In the genomic region with DNA sequence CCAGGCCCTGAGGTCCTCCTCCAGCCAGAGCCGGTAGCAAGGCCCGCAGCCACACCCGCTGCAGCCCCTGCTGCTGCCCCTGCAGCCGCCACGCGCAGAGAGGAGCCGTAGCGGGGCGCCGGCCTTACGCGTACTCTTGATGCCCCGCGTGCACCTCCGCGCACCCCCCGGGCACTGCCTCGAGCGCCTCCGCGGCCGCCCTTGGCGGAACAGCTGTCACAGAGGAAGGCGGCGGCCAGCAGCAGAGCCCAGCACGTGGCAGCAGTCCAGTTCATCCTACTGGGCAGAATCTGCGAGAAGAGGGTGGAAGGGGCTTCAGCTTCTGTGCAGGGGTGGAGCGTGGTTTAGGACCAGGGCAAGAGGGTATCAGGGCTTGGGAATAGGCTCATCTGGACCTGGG, we compare ENCODE assay signal across 9 mouse cellular contexts. TPM values are rescaled to one million over a fixed set of nuclear protein-coding genes. Genes with fewer than 3 reads are reported as not detected.
DNase-seq lines count a peak whose midpoint lies in the region; ATAC-seq and TF ChIP-seq lines count a peak whose summit lies in the region.
"Had no signal": no experiment of that assay in that cellular context is flagged by ENCODE, and none has a peak within 500 bp of the region (broad histone marks: within the 10 kb centered on the region; RNA-seq: fewer than 3 reads in every experiment).

No protein-coding gene starts in this region.

- H3K4me2 ChIP-seq in heart, embryonic 11.5 days = peak overlapping the region; percentile 59
- H3K4me2 ChIP-seq in heart, postnatal 0 days (ENCODE audit: low read depth, low read length) = peak overlapping the region; percentile 40
- H3K4me2 ChIP-seq in limb, embryonic 14.5 days (replicated peaks; ENCODE audit: low read depth, low read length, severe bottlenecking) = peak overlapping the region; percentile 46

- no peak for ATAC-seq in heart, embryonic 11.5 days (replicated peaks; ENCODE audit: insufficient number of reproducible peaks, low FRiP score, low TSS enrichment)
- ATAC-seq in heart, postnatal 0 days (ENCODE audit: insufficient read depth, low read depth) = no peak
- no peak for ATAC-seq in limb, embryonic 14.5 days (ENCODE audit: low FRiP score, low read depth)

- no peaks in the 10 kb centered on the region for H3K9me3 ChIP-seq in heart, embryonic 11.5 days (replicated peaks; ENCODE audit: control insufficient read depth, low read length)
- H3K9me3 ChIP-seq in heart, postnatal 0 days (replicated peaks; ENCODE audit: control insufficient read depth, low read length) = no peaks in the 10 kb centered on the region
- no peaks in the 10 kb centered on the region for H3K9me3 ChIP-seq in limb, embryonic 14.5 days (ENCODE audit: control insufficient read depth, low read length)

- H3K27ac ChIP-seq in heart, embryonic 11.5 days (ENCODE audit: low read depth, low read length) = no peak overlapping the region
- H3K27ac ChIP-seq in heart, postnatal 0 days (ENCODE audit: low read depth) = no peak overlapping the region
- no peak overlapping the region for H3K27ac ChIP-seq in limb, embryonic 14.5 days (replicated peaks; ENCODE audit: low read depth, low read length)

- no peak for TF ChIP-seq CTCF in heart, postnatal 0 days (IDR thresholded peaks at IDR 0.05; ENCODE audit: low read depth)

- peak overlapping the region; percentile 22; the same call in 1 of the 2 replicates for H3K4me3 ChIP-seq in heart, embryonic 11.5 days (ENCODE audit: low read depth, low read length)
- H3K4me3 ChIP-seq in heart, postnatal 0 days (ENCODE audit: low read depth, low read length) = peak overlapping the region; percentile 6; the same call in 1 of the 2 replicates
- peak overlapping the region; percentile 19; the same call in 1 of the 2 replicates for H3K4me3 ChIP-seq in limb, embryonic 14.5 days (replicated peaks; ENCODE audit: low read length)
- H3K4me3 ChIP-seq: erythroblast, embryonic 14.5 days had no signal

- TF ChIP-seq POLR2A in limb, embryonic 14.5 days (IDR thresholded peaks at IDR 0.05; ENCODE audit: borderline replicate concordance, extremely low read depth, insufficient read depth, insufficient read length) = no peak

- 5% methylated on average over 28 of the region's 28 CpGs for WGBS in heart, embryonic 11.5 days (ENCODE audit: insufficient replicate concordance)
- WGBS in heart, postnatal 0 days = 3% methylated on average over 27 of the region's 28 CpGs
- 3% methylated on average over 25 of the region's 28 CpGs for WGBS in limb, embryonic 14.5 days

- H3K9ac ChIP-seq in heart, embryonic 11.5 days (ENCODE audit: low read depth, low read length) = peak overlapping the region; percentile 52; the same call in 1 of the 2 replicates
- no peak overlapping the region; the same call in 1 of the 2 replicates for H3K9ac ChIP-seq in heart, postnatal 0 days (replicated peaks; ENCODE audit: low read depth, low read length)
- H3K9ac ChIP-seq in limb, embryonic 14.5 days (ENCODE audit: low read depth, low read length, severe bottlenecking) = peak overlapping the region; percentile 34; the same call in 1 of the 2 replicates

- TF ChIP-seq EP300 in heart, postnatal 0 days (IDR thresholded peaks at IDR 0.05; ENCODE audit: low read depth) = no peak

- H3K4me1 ChIP-seq in heart, embryonic 11.5 days (ENCODE audit: control insufficient read depth, insufficient read depth, low read length) = peaks cover 2% of the 10 kb centered on the region; the same call in 1 of the 2 replicates
- H3K4me1 ChIP-seq in heart, postnatal 0 days (ENCODE audit: control insufficient read depth, insufficient read depth) = no peaks in the 10 kb centered on the region
- 0 out of 2 replicates have a peak, but pooled peaks cover 3% of the 10 kb centered on the region for H3K4me1 ChIP-seq in limb, embryonic 14.5 days (ENCODE audit: control insufficient read depth, insufficient read depth, low read length)

- peaks cover 41% of the 10 kb centered on the region for H3K27me3 ChIP-seq in heart, embryonic 11.5 days (ENCODE audit: control insufficient read depth, insufficient read depth, low read length)
- H3K27me3 ChIP-seq in heart, postnatal 0 days (ENCODE audit: control insufficient read depth, insufficient read depth, low read length) = peaks cover 30% of the 10 kb centered on the region
- peaks cover 27% of the 10 kb centered on the region for H3K27me3 ChIP-seq in limb, embryonic 14.5 days (ENCODE audit: control insufficient read depth, insufficient read depth, low read length)

- H3K36me3 ChIP-seq in heart, embryonic 11.5 days (ENCODE audit: control insufficient read depth, insufficient read depth, low read length) = no peaks in the 10 kb centered on the region; the same call in none of the 2 replicates
- no peaks in the 10 kb centered on the region for H3K36me3 ChIP-seq in heart, postnatal 0 days (replicated peaks; ENCODE audit: control insufficient read depth, insufficient read depth, low read length)
- 0 out of 2 replicates have a peak, but pooled peaks cover 2% of the 10 kb centered on the region for H3K36me3 ChIP-seq in limb, embryonic 14.5 days (ENCODE audit: control insufficient read depth, insufficient read depth, low read length)

- no peak for DNase-seq in heart, adult 18-20 months
- peak; percentile 29 for DNase-seq in R1 (ENCODE audit: low read depth, low spot score)
- DNase-seq in embryo, embryonic 11 days = peak; percentile 45
- no peak for DNase-seq in heart, postnatal 0 days (ENCODE audit: low spot score)
- DNase-seq in limb, embryonic 14.5 days (ENCODE audit: low spot score) = no peak
- peak; percentile 75 to 77 for DNase-seq in right cerebral cortex, postnatal 10 days (ENCODE audit: low spot score in 2 of 2)
- no peak for DNase-seq in Muller cell, postnatal 12 days (ENCODE audit: inconsistent ontology term)

RNA-seq across cellular contexts. Expression of gene Sprn, which starts 1.3 kb away (rescaled TPM):
- 0.04 TPM in 1 of 2 replicates, not detected in the other for polyA plus RNA-seq in heart, embryonic 11.5 days (2014; fragmentation: Nextera tagmentation; extraction: Ambion mirVana)
- under 1 TPM; 0.35 to 0.41 TPM for total RNA-seq in heart, adult 18-20 months (2021)
- total RNA-seq in heart, postnatal 0 days (2014; rRNA removed; ENCODE audit: low replicate concordance) = 0.61 TPM in 1 of 2 replicates, not detected in the other
- 0.16 and 0.25 TPM in 2 replicates for polyA plus RNA-seq in heart, postnatal 0 days (2015; fragmentation: Nextera tagmentation; extraction: Ambion mirVana)
- polyA plus RNA-seq in limb, embryonic 14.5 days (2012; rRNA removed) = 0.20 and 0.24 TPM in 2 replicates
- polyA plus RNA-seq in limb, embryonic 14.5 days (2014; fragmentation: Nextera tagmentation; extraction: Ambion mirVana) = 0.14 and 0.26 TPM in 2 replicates
- polyA plus RNA-seq: erythroblast, embryonic 14.5 days had no signal

RNA-seq across cellular contexts. Expression of gene Olfr522, which starts 11.2 kb away (rescaled TPM):
- polyA plus RNA-seq in heart, embryonic 11.5 days (2014; fragmentation: Nextera tagmentation; extraction: Ambion mirVana) = not detected in 2 replicates
- total RNA-seq in heart, adult 18-20 months (2021) = not detected
- not detected in 2 replicates for total RNA-seq in heart, postnatal 0 days (2014; rRNA removed; ENCODE audit: low replicate concordance)
- polyA plus RNA-seq in heart, postnatal 0 days (2015; fragmentation: Nextera tagmentation; extraction: Ambion mirVana) = not detected in 2 replicates
- not detected in 2 replicates for polyA plus RNA-seq in limb, embryonic 14.5 days (2012; rRNA removed)
- not detected in 2 replicates for polyA plus RNA-seq in limb, embryonic 14.5 days (2014; fragmentation: Nextera tagmentation; extraction: Ambion mirVana)
- polyA plus RNA-seq: erythroblast, embryonic 14.5 days had no signal

RNA-seq across cellular contexts. Expression of gene Mtg1, which starts 16.0 kb away (rescaled TPM):
- polyA plus RNA-seq in heart, embryonic 11.5 days (2014; fragmentation: Nextera tagmentation; extraction: Ambion mirVana) = 24.8 and 33.7 TPM in 2 replicates
- 10 to 100 TPM; 28.5 to 34.2 TPM for total RNA-seq in heart, adult 18-20 months (2021)
- 9.2 and 53.7 TPM in 2 replicates for total RNA-seq in heart, postnatal 0 days (2014; rRNA removed; ENCODE audit: low replicate concordance)
- polyA plus RNA-seq in heart, postnatal 0 days (2015; fragmentation: Nextera tagmentation; extraction: Ambion mirVana) = 31.2 and 33.1 TPM in 2 replicates
- 26.5 and 28.8 TPM in 2 replicates for polyA plus RNA-seq in limb, embryonic 14.5 days (2012; rRNA removed)
- 22.9 and 28.4 TPM in 2 replicates for polyA plus RNA-seq in limb, embryonic 14.5 days (2014; fragmentation: Nextera tagmentation; extraction: Ambion mirVana)

RNA-seq across cellular contexts. Expression of gene Olfr523, which starts 19.6 kb away (rescaled TPM):
- not detected in 2 replicates for polyA plus RNA-seq in heart, embryonic 11.5 days (2014; fragmentation: Nextera tagmentation; extraction: Ambion mirVana)
- not detected for total RNA-seq in heart, adult 18-20 months (2021)
- total RNA-seq in heart, postnatal 0 days (2014; rRNA removed; ENCODE audit: low replicate concordance) = not detected in 2 replicates
- not detected in 2 replicates for polyA plus RNA-seq in heart, postnatal 0 days (2015; fragmentation: Nextera tagmentation; extraction: Ambion mirVana)
- polyA plus RNA-seq in limb, embryonic 14.5 days (2012; rRNA removed) = not detected in 2 replicates
- polyA plus RNA-seq in limb, embryonic 14.5 days (2014; fragmentation: Nextera tagmentation; extraction: Ambion mirVana) = not detected in 2 replicates
- polyA plus RNA-seq: erythroblast, embryonic 14.5 days had no signal

RNA-seq across cellular contexts. Expression of gene Echs1, which starts 37.1 kb away (rescaled TPM):
- 179 and 198 TPM in 2 replicates for polyA plus RNA-seq in heart, embryonic 11.5 days (2014; fragmentation: Nextera tagmentation; extraction: Ambion mirVana)
- total RNA-seq in heart, adult 18-20 months (2021) = 100 to 1,000 TPM; 512 to 515 TPM
- 265 and 332 TPM in 2 replicates for total RNA-seq in heart, postnatal 0 days (2014; rRNA removed; ENCODE audit: low replicate concordance)
- 344 and 349 TPM in 2 replicates for polyA plus RNA-seq in heart, postnatal 0 days (2015; fragmentation: Nextera tagmentation; extraction: Ambion mirVana)
- polyA plus RNA-seq in limb, embryonic 14.5 days (2012; rRNA removed) = 78.1 and 127 TPM in 2 replicates
- polyA plus RNA-seq in limb, embryonic 14.5 days (2014; fragmentation: Nextera tagmentation; extraction: Ambion mirVana) = 153 and 159 TPM in 2 replicates

Comparison
In these comparisons a context has a peak if more than half of its experiments do, and no peak if none do; other contexts are left out.
1. DNase-seq: peak in R1 (single experiment), embryo, embryonic 11 days (single experiment) and right cerebral cortex, postnatal 10 days (2 of 2); none in heart, adult 18-20 months (0 of 2), heart, postnatal 0 days (single experiment), limb, embryonic 14.5 days (single experiment) and Muller cell, postnatal 12 days (single experiment).
2. Peak in every context shown above with its lines, with median percentiles within 50 percentile points of each other: H3K4me2 ChIP-seq and H3K4me3 ChIP-seq.